Mouse (Mus musculus) CH12.LX (cell line): ENCODE results near the gene Syt9. TPM values are rescaled to one million over a fixed set of nuclear protein-coding genes. Genes with fewer than 3 reads are reported as not detected.

ENCODE experiments used
- DNase-seq: peaks from one replicate; pipeline ENCODE4 v3.0.0-alpha.2; 2013; ENCODE audit errors: extremely low read depth
- H3K27ac ChIP-seq: 2 replicates; pipeline ENCODE4 v1.5.1; 2012; ENCODE audit warnings: low read depth, mild to moderate bottlenecking, control low read depth, moderate library complexity; ENCODE audit not compliant: insufficient read depth
- H3K27me3 ChIP-seq: replicated peaks from 2 replicates; pipeline ENCODE3; 2012; ENCODE audit warnings: inconsistent platforms
- H3K36me3 ChIP-seq, 2 experiments: replicated peaks in 1 of 2; 2 replicates each; pipeline versions ENCODE3 to v1.6.1; 2012; ENCODE audit warnings: inconsistent platforms in 1 of 2, low read length in 1 of 2, mild to moderate bottlenecking in 1 of 2, mixed read lengths in 1 of 2, moderate library complexity in 1 of 2; ENCODE audit not compliant: control insufficient read depth in 1 of 2, insufficient read depth in 1 of 2
- H3K4me1 ChIP-seq, 2 experiments: 2 replicates each; pipeline ENCODE4 v1.6.1; 2012; ENCODE audit warnings: inconsistent platforms in 1 of 2, moderate library complexity in 1 of 2; ENCODE audit not compliant: insufficient read depth in 2 of 2, control insufficient read depth in 1 of 2
- H3K4me2 ChIP-seq: 2 replicates; pipeline ENCODE4 v1.6.1; 2012; ENCODE audit warnings: low read depth, mild to moderate bottlenecking, control low read depth; ENCODE audit not compliant: poor library complexity, insufficient read depth, severe bottlenecking
- H3K4me3 ChIP-seq, 3 experiments: fragments of 150-350 bp in 1 of 3; sonication (generic) in 1 of 3; replicated peaks in 1 of 3; 2 replicates each; pipeline versions ENCODE3 to v1.5.1; 2011 to 2012; ENCODE audit warnings: low read depth in 2 of 3, low read length in 2 of 3, mild to moderate bottlenecking in 2 of 3, moderate library complexity in 2 of 3, control low read depth in 1 of 3, improper control_type of control experiment in 1 of 3, inconsistent platforms in 1 of 3, mixed read lengths in 1 of 3; ENCODE audit not compliant: poor library complexity in 1 of 3
- H3K79me2 ChIP-seq: replicated peaks from 2 replicates; pipeline ENCODE4 v1.6.1; 2012; ENCODE audit warnings: mild to moderate bottlenecking, moderate library complexity; ENCODE audit not compliant: control insufficient read depth, poor library complexity, insufficient read depth, severe bottlenecking; ENCODE audit errors: extremely low read depth
- H3K9ac ChIP-seq: 2 replicates; pipeline ENCODE4 v1.6.1; 2012; ENCODE audit warnings: low read depth, mild to moderate bottlenecking, control low read depth, moderate library complexity; ENCODE audit not compliant: insufficient read depth
- H3K9me3 ChIP-seq: replicated peaks from 2 replicates; pipeline ENCODE3; 2012; ENCODE audit warnings: low read length, inconsistent platforms, mixed read lengths
- CHD2 ChIP-seq: IDR thresholded peaks from 2 replicates; pipeline ENCODE4 v1.6.1; 2011; ENCODE audit warnings: low read length, improper control_type of control experiment
- CTCF ChIP-seq, 2 experiments: IDR thresholded peaks in 1 of 2; conservative IDR thresholded peaks in 1 of 2; 2 replicates each; pipeline ENCODE4 v1.5.1; 2011 to 2012; ENCODE audit warnings: low read depth in 2 of 2, low read length in 2 of 2, improper control_type of control experiment in 1 of 2, inconsistent platforms in 1 of 2, mild to moderate bottlenecking in 1 of 2, moderate library complexity in 1 of 2
- E2F4 ChIP-seq: IDR thresholded peaks from 2 replicates; pipeline ENCODE4 v1.6.1; 2011; ENCODE audit warnings: low read depth, low read length, improper control_type of control experiment; ENCODE audit not compliant: insufficient replicate concordance
- ELF1 ChIP-seq: IDR thresholded peaks from 2 replicates; pipeline ENCODE4 v1.6.1; 2014; ENCODE audit warnings: low read depth, mild to moderate bottlenecking, inconsistent platforms, low read length, improper control_type of control experiment
- ETS1 ChIP-seq: conservative IDR thresholded peaks from 2 replicates; pipeline ENCODE4 v1.6.1; 2012; ENCODE audit warnings: low read depth, mild to moderate bottlenecking, inconsistent platforms, low read length, improper control_type of control experiment, moderate library complexity
- GABPA ChIP-seq: IDR thresholded peaks from 2 replicates; pipeline ENCODE4 v1.6.1; 2012; ENCODE audit warnings: low read depth, low read length, improper control_type of control experiment, inconsistent platforms; ENCODE audit not compliant: insufficient replicate concordance
- HCFC1 ChIP-seq: IDR thresholded peaks from 2 replicates; pipeline ENCODE4 v1.6.1; 2012; ENCODE audit warnings: low read depth, mild to moderate bottlenecking, inconsistent platforms, low read length, improper control_type of control experiment
- KAT2A ChIP-seq: IDR thresholded peaks from 2 replicates; pipeline ENCODE4 v1.6.1; 2012; ENCODE audit warnings: low read length, improper control_type of control experiment, inconsistent platforms; ENCODE audit not compliant: insufficient replicate concordance
- MAFK ChIP-seq: IDR thresholded peaks from 2 replicates; pipeline ENCODE4 v1.6.1; 2011; ENCODE audit warnings: low read length, improper control_type of control experiment; ENCODE audit not compliant: insufficient replicate concordance
- MAX ChIP-seq: IDR thresholded peaks from 2 replicates; pipeline ENCODE4 v1.6.1; 2011; ENCODE audit warnings: low read length, improper control_type of control experiment
- MAZ ChIP-seq: IDR thresholded peaks from 2 replicates; pipeline ENCODE4 v1.6.1; 2012; ENCODE audit warnings: low read depth, mild to moderate bottlenecking, inconsistent platforms, low read length, improper control_type of control experiment, moderate library complexity
- MEF2A ChIP-seq: IDR thresholded peaks from 2 replicates; pipeline ENCODE4 v1.6.1; 2014; ENCODE audit warnings: low read depth, mild to moderate bottlenecking, inconsistent platforms, low read length, improper control_type of control experiment, borderline replicate concordance
- MXI1 ChIP-seq: IDR thresholded peaks from 2 replicates; pipeline ENCODE4 v1.6.1; 2011; ENCODE audit warnings: mild to moderate bottlenecking, low read depth, low read length, improper control_type of control experiment
- MYC ChIP-seq: IDR thresholded peaks from 2 replicates; pipeline ENCODE4 v1.6.1; 2011; ENCODE audit warnings: low read depth, mild to moderate bottlenecking, improper control_type of control experiment, low read length
- PAX5 ChIP-seq: IDR thresholded peaks from 2 replicates; pipeline ENCODE4 v1.6.1; 2012; ENCODE audit warnings: low read length, inconsistent platforms, mixed read lengths
- POLR2A ChIP-seq: IDR thresholded peaks from 2 replicates; pipeline ENCODE4 v1.6.1; 2011; ENCODE audit warnings: low read depth, mild to moderate bottlenecking, improper control_type of control experiment, low read length
- POLR2AphosphoS2 ChIP-seq: IDR thresholded peaks from 2 replicates; pipeline ENCODE4 v1.6.1; 2011; ENCODE audit warnings: low read depth, low read length, improper control_type of control experiment
- TBP ChIP-seq: conservative IDR thresholded peaks from 2 replicates; pipeline ENCODE4 v1.6.1; 2011; ENCODE audit warnings: low read depth, low read length, improper control_type of control experiment
- UBTF ChIP-seq: IDR thresholded peaks from 2 replicates; pipeline ENCODE4 v1.6.1; 2012; ENCODE audit warnings: low read depth, mild to moderate bottlenecking, inconsistent platforms, low read length, improper control_type of control experiment, moderate library complexity
- USF2 ChIP-seq: conservative IDR thresholded peaks from 2 replicates; pipeline ENCODE4 v1.6.1; 2011; ENCODE audit warnings: low read depth, low read length, improper control_type of control experiment
- ZC3H11A ChIP-seq: IDR thresholded peaks from 2 replicates; pipeline ENCODE4 v1.6.1; 2012; ENCODE audit warnings: low read depth, mild to moderate bottlenecking, inconsistent platforms, low read length, improper control_type of control experiment
- ZKSCAN1 ChIP-seq: IDR thresholded peaks from 2 replicates; pipeline ENCODE4 v1.6.1; 2012; ENCODE audit warnings: low read depth, inconsistent platforms, low read length, improper control_type of control experiment, borderline replicate concordance
- ZMIZ1 ChIP-seq: IDR thresholded peaks from 2 replicates; pipeline ENCODE4 v1.6.1; 2012; ENCODE audit warnings: low read depth, mild to moderate bottlenecking, inconsistent platforms, low read length, improper control_type of control experiment
- dilution Hi-C: fragments of 300-500 bp; cut with MboI; formaldehyde crosslinking; loops from 2 replicates; pipeline ENCODE4 v1.14.3; 2020; ENCODE audit warnings: low sequenced_read_pairs; ENCODE audit not compliant: extremely low pct_unique_long_range_greater_than_20kb, extremely low pct_ligation_motif_present
- in situ Hi-C: fragments of 300-500 bp; cut with MboI; formaldehyde crosslinking; loops from 3 replicates; pipeline ENCODE4 v1.14.3; 2019; ENCODE audit warnings: low sequenced_read_pairs, low pct_ligation_motif_present, low pct_unique_long_range_greater_than_20kb, mixed read lengths
- polyA plus RNA-seq: library from polyadenylated mRNA; unstranded; fragments of >175 nt; gene quantifications from 2 replicates; pipeline ENCODE4 v1.2.1, GENCODE M21; 2012; ENCODE audit warnings: low read depth; ENCODE audit not compliant: insufficient read length
- total RNA-seq, 2 experiments: library from RNA; depleted of rRNA; stranded (reverse); fragments of 300-350 nt in 1 of 2; fragments of >200 nt in 1 of 2; gene quantifications; 2 replicates each; pipeline ENCODE4 v1.2.3; 2012 to 2014

The Syt9 gene
- total and polyA plus RNA-seq, 3 experiments, result not detected

DNA sequence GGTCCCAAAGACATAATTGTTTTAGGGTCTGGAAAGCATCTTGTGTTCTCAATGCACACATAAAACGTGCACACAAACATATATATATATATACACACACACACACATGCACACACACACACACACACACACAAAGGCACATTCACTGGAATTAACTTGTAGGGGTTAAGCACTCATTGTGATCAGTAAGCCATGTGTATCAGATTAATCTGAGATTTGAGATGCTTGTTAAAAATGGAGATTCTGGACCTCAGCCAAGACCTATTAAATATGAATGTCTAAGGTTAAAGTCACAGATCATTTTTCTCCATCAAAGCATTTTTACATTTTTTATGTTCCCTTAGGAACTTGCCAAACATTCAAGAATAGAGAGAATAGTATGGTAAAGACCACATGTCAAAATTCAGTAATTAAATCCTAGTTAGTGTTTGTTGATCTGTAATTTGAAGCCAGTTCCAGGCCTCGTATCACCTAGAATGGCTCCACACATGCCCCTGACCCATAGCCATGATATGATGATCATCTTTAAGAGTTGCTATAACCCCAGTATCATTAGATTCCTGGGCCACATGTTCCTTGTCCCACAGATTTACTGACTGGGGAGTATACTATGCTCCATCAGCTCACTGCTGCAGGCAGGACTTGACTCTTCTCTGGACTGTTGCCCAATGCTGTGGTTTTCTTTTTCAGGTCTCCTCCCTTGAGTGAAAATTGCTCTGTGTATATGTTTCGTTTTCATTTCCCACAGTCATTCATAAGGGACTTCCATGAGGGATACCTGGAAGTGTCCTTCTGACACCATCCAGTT lies 46.7 kb downstream of the Syt9 start:
- H3K36me3 ChIP-seq, result no peaks in the 10 kb centered on the region
- H3K4me2 ChIP-seq, result no peak overlapping the region
- no peak overlapping the region for H3K27ac ChIP-seq
- TF ChIP-seq CHD2 (no peak), KAT2A (no peak), POLR2AphosphoS2 (no peak), ZC3H11A (no peak), TBP (no peak), MAZ (no peak), MEF2A (no peak), ETS1 (no peak), USF2 (no peak), MYC (no peak), HCFC1 (no peak), ELF1 (no peak)
- H3K27me3 ChIP-seq, result no peaks in the 10 kb centered on the region
- no peaks in the 10 kb centered on the region for H3K4me1 ChIP-seq
- in situ Hi-C loops (no loop called here), dilution Hi-C loops (no loop called here)
- no peaks in the 10 kb centered on the region for H3K9me3 ChIP-seq
- no peak overlapping the region for H3K4me3 ChIP-seq
- H3K79me2 ChIP-seq, result no peaks in the 10 kb centered on the region
- H3K9ac ChIP-seq, result no peak overlapping the region
- DNase-seq, result no peak

DNA sequence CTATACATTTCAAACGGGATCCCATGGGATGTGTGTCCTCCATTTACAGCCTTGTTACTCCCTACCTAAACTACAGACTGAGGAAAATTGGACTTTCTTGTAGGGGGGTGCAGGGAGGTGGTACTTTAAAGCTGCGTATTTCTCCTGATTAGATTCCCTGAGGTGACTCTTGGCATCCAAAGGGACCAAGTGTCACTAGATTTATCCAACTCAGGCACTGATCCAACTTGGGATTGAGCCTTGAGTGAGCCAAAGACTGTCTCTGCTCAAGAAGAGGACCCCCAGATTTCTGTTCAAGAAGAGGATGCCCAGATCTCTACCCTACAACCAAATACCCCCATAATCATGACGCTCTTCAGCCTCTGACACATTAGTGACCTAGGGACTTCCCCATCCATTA lies 66.9 kb downstream of the Syt9 start:
- Histone ChIP-seq H3K9me3 (no peaks in the 10 kb centered on the region), H3K79me2 (no peaks in the 10 kb centered on the region), H3K4me2 (no peak overlapping the region), H3K36me3 (no peaks in the 10 kb centered on the region), H3K9ac (no peak overlapping the region), H3K27me3 (no peaks in the 10 kb centered on the region), H3K4me1 (no peaks in the 10 kb centered on the region), H3K27ac (no peak overlapping the region), H3K4me3 (no peak overlapping the region)
- in situ Hi-C loops (no loop called here), dilution Hi-C loops (no loop called here)
- DNase-seq, result no peak
- TF ChIP-seq E2F4 (no peak), CTCF (conservative IDR thresholded peaks at IDR 0.05 in 1 of 2, IDR thresholded peaks at IDR 0.05 in 1 of 2; ENCODE audit: low read depth in 2 of 2, low read length in 2 of 2) (no peak), MAFK (no peak), GABPA (no peak), MEF2A (no peak), UBTF (no peak), MAX (no peak), MXI1 (no peak), ZC3H11A (no peak), PAX5 (no peak), CHD2 (no peak), POLR2A (no peak), ZKSCAN1 (no peak), ZMIZ1 (no peak)
